Mouse (Mus musculus): ENCODE measurements around the gene Bag2.
A peak's percentile ranks its signal among the peaks of the same experiment; 100 is the strongest.

Bag2 gene

DNA sequence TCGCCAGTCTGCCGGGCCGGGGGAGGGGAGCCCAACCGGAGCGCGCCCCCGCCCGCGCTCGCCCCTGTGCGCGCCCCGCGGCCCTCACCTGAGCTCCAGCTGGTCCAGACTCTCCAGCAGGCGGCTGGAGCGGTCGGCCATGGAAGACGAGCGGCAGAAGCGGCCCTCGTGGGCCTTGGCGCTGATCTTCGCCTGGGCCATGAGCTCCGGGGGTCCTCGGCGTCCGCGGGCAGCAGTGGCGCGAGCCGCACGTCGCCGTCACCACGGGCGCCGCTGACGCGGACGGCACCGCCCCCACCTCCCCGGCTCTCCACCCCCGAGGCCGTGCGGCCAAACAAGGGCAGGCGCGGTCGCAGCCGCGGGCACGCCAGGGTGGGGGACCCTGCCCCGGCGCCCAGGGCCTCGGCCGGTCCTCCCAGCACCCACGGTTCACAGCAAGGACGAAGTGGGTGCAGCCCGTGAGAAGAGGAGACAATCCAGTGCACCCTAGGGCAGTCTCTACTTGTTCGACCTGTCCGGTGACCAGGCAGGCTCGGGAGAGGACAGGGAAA is at the start of gene Bag2:
Gene Bag2, minus strand, starts transcription at position 305 of the 551 bp plus-strand sequence.
- peak; percentile 76 for DNase-seq (ENCODE audit: inconsistent ontology term)

DNA sequence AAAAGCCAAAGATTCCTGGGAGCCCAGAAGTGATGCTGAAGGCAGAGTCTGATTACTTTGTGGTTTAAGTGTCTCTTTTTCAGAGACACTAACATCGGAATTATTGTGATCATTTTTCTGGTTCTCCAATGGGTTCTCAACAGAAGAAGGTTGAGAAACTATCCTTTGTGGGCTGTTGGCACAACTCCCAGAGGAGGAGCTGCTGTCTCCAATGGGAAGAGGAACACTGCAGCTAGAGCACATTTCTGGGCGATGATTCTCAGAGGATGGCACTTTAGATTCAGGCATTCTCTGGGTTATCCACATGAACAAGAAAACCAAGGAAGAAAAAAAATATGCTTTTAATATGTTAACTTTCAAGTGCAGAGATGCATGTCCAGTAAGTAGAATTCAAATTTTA is 45.7 kb upstream of the Bag2 start:
- no peak for DNase-seq (ENCODE audit: inconsistent ontology term)

DNA sequence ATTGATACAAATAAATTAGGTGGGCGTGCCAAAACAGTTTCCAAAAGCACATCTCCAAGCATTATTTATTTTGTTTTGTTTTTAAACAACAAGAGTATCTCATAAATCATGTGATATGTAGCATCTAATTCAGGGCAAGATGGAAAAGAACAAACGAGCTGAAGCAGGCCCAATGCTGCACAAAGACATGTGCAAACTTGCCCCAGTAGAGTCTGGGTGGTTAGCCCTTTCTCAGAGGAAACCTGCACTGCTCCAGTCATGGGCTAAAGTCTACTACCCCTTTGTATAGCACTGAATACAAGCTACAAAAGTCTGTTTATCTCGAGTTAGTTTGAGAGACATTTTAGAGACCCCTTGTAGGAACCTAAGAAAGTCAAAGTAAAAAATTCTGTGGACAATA is 42.0 kb upstream of the Bag2 start:
- DNase-seq (ENCODE audit: inconsistent ontology term) = no peak

DNA sequence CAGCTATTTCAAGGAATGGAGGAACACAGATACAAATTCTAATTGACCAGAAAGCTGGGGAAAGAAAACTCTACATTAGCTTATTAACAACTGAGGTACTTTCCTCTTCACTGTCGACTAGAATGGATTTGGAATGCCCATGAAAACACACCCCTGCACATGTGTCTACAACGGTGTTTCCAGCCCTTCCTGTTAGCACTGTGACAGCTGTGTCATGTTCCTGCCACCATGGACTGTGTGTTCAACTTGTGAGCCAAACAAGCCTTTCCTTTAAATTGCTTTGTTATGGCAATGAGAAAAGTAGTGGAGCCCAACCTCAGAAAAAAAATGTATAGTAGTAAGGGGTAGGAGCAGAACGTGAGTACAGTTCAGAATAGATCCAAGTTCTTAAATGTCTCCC is 30.9 kb upstream of the Bag2 start:
- no peak for DNase-seq (ENCODE audit: inconsistent ontology term)

DNA sequence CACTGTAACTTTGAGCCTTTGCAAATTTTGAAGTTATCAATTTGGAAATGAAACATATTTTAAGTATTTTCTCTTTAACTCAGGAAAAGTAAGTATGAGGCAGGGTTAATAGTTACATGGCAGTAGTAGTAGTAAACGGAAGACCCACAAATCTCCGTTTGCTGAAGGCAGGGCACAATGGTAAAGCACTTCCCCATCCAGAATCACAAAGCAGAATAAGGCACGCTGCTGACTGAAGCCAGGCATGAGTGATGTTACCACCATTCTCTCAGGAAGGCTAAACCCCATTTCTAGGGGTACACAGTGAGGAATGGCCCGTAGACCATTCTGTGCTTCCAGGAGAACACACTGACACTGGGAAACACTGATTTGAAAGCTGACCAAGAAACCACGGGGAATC is 30.5 kb upstream of the Bag2 start:
- DNase-seq (ENCODE audit: inconsistent ontology term) = no peak

DNA sequence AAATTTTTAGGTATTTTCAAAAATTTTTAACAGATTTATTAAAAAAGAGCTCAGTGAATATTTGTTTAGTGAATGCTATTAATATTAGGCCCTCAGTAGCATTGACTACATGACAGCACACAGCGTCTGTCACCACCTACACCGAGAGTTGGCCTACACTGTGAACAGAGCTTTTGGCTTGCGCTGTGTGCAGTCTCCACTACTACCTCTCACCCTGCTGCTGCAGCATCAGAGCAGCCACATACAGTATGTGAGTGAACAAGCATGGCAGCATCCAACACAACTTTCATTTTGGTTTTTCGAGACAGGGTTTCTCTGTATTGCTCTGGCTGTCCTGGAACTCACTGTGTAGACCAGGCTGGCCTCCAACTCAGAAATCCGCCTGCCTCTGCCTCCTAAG is 27.0 kb upstream of the Bag2 start:
- DNase-seq (ENCODE audit: inconsistent ontology term) = no peak

DNA sequence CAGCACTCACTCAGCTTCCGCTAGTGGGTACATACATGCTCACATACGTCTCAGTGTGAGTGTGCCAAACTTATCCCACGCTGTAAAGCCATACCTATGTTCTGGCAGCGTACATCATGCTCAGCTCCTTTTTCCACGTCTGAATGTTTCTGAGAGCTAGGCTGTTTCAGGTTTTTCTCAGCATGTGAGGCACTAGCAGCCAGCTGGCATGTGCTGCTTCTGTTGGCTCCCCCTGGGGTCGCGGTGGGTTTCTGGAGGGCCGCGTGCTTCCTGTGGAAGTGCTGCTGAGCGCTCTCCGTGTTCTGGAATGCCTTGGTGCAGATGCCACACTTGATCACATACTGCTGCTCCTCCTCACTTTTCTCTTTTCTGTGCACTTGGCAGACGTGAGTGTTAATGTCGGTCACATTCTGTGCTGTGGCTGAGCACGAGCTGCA is 18.6 kb upstream of the Bag2 start:
- no peak for DNase-seq (ENCODE audit: inconsistent ontology term)

DNA sequence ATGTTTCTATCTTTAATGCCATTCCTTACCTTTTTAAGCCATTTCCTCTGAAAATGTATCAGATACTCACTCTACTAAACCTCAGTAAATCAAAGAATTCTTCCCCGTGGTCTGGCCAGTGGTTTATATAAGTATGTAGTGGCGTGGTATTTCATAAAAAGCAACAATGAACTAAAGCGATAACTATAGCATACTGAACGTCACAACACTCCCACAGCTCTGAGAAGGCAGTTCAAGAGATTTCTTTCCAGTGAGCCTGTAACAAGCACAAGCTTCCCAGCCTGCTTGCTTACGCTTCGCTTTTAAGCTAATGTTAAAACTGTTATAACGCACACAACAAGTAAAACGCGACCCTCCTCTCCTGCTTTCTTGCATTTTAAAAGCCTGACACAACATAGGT is 14.5 kb upstream of the Bag2 start:
- DNase-seq (ENCODE audit: inconsistent ontology term) = no peak

DNA sequence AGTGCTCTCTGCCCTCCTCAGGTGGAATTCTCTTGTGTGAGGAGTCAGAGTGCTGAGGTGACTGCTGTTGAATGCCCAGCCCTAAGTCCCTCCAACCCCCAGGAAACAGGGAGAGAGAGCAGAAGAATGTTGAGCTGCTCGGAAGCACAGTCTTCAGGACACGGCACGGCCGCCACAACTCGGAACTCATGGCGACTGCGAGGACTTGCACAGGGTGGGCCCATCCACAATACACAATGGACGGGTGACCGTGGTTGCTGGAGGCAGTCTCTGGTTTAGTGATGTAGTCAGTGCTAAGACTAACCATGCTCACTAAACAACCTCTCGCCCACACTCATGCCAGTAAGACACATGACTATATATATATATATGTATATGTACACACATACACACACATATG is 14.0 kb upstream of the Bag2 start:
- DNase-seq (ENCODE audit: inconsistent ontology term) = no peak

DNA sequence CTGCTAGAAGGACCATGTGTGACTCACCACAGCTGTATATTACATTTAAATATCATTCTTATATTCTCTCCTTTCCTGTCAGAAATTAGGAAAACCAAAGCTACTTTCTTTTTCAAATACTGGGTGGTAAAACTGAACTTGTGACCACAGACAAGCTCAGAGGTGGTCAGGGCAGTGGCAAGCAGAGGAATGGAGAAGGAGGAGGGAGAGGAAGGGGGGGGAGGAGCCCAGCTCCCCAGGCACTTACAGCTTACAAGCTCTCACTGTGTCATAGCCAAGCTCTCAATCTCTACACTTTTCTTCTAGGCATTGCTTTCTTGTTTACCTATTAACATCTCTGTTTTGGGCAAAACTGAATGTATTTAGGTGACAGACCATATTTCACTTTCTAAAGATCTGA is 11.2 kb upstream of the Bag2 start:
- no peak for DNase-seq (ENCODE audit: inconsistent ontology term)

DNA sequence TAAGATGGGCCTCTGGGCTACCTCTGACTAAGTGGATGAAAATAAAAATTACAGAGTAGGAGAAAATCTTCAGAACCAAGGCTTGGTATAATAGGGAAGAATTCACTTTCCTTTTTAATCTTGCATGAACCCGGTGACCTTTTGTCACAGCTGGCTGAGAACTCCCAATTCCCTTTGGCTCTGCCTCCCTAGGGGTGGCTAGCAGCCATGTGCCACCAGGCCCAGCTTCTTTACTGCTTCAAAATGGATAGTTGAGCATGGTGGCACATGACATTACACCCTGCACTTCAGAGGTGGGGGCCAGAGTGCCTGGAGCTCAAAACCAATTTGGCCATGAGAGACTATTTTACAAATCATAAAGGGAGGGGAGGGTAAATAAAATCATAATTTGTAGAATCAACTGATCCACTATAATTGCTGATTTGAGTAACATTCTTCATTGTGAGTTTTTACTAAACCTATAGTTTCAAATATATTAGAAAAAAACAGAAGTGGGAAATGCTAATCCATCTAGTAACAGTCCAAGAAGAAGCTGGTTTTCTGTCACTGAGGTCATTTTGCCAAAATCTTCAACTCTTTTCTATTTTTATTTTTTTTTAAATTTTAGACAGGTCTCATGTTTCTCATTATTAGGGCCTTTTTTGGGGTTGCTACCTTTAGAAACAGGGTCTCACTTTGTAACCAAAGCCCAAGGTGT is 10.6 kb upstream of the Bag2 start:
- no peak for DNase-seq (ENCODE audit: inconsistent ontology term)

DNA sequence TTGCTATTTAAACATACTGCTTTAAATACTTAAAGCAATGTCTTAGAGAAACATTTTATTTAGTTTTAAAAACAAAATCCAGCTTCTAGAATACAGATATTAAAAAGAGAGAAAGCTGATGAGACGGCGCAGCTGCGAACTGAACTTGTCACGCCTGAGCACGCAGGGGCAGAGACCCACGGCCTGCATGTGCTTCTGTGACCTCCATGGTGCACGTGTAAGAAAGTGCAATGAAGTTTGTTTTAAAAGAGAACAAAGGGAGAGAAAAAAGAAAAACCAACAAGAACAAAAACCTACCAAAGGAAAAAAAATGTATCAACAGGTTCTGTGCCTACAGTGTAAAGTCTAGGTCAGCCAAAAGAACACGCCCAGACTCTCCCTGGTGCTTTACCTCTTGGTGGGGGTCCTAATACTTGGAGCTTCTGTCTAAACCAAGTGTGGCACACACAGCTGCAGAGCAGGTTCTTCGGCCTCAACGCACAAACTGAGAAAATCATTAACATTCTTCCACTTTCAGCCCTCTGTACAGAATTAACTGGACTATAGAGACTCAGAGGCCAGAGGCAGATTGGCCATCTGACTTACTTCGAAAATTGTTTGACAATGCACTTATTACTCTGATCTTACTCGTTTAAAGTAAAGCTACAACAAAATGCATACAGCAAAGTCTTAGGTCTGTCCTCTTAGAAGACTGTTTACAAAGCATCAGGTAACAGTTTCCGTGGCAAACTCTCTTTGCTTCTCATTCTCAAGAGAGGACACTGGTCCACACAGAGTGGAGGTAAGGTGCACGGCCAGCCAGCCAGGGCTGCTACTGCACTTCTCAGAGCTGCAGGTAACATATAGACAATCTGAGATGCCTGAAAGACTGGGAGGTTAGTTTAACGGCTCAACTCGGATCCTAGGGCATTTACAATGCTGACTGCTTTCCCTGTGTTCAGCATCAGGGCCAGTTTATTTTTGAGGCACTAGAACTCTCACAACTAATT is 9.2 kb upstream of the Bag2 start:
- DNase-seq (ENCODE audit: inconsistent ontology term) = no peak

DNA sequence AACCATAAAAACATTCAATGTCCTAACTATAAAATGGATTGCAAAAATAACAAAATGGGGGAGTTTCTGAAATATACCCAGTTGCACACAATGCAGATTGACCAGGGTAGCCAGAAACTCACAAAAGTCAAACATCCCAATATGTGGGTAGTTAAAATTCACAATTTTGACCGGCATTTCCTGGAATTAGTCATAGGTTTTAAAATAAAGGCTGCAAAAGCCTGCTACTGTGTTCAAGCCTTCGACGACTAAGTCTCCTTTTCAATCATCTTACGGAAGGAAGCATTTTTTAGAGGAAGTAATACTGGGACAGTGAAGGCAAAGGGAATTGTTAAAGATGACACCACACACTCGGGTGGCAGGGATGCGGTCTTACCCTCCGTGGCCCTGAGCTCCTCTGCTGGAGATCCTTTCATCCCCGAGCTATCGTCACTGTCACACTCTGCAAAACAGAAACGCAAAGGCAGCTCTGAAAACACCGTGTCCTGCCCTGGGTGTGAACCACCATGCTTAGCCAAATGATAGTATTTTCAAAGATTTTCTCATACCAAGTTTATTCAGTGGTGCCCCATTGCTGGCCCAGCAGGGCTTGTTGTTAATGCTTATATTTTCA is 8.0 kb upstream of the Bag2 start:
- DNase-seq (ENCODE audit: inconsistent ontology term) = no peak

DNA sequence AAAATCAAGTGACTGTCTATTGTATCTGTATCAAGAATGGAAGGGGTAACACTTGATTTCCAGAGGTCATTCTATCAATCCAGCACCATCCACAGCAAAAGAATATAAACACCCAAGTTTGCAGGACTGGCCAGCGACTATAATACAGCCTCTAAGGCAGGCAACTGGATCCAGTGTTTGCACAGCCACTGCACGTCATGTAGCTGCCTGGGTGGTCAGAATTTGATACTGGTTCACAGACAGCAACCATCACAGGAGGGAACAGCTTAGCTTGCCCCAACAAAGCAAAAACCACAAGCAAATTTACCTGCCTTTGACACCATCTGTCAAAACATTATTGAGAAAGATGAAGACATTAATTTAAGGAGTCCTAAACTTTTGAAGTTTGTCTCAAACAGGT is 6.2 kb upstream of the Bag2 start:
- no peak for DNase-seq (ENCODE audit: inconsistent ontology term)

DNA sequence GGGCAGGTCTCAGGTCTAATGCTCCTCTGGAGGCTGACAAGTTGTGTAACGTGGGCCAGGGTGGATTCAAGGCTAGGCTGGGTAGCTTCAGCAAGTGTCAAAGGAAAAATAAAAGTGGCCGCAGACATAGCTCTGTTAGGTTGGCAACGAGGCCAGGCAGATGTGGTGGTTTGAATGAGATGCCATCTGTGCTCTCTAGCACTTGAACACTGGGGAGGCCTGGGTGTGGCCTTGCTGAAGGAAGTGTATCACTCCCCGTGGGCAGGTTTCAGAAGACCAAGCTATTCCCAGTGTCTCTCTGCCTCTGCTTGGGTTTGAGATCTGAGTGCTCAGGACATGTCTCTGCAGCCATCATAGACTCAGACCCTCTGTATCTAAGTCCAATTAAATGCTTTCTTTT is 893 bp upstream of the Bag2 start:
- no peak for DNase-seq (ENCODE audit: inconsistent ontology term)

DNA sequence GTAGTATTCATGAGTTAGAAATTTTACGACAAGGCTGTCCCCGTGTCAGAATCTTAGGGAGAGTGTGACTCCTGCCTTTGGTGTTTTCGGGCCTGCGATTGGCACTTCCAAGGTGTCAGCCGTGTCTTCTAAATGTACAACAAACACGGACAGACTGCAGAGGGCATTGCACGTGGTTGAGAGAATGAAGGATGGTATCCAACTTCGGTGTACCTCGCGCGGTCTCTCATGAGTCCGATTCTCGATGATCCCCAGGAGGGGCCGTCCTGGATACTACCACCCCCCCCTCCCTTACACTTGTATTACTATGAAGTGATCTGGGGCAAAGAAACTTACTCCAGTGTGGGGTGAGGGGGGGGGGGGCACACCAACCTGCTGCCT is 572 bp downstream of the Bag2 start:
- DNase-seq (ENCODE audit: inconsistent ontology term) = peak; percentile 29

DNA sequence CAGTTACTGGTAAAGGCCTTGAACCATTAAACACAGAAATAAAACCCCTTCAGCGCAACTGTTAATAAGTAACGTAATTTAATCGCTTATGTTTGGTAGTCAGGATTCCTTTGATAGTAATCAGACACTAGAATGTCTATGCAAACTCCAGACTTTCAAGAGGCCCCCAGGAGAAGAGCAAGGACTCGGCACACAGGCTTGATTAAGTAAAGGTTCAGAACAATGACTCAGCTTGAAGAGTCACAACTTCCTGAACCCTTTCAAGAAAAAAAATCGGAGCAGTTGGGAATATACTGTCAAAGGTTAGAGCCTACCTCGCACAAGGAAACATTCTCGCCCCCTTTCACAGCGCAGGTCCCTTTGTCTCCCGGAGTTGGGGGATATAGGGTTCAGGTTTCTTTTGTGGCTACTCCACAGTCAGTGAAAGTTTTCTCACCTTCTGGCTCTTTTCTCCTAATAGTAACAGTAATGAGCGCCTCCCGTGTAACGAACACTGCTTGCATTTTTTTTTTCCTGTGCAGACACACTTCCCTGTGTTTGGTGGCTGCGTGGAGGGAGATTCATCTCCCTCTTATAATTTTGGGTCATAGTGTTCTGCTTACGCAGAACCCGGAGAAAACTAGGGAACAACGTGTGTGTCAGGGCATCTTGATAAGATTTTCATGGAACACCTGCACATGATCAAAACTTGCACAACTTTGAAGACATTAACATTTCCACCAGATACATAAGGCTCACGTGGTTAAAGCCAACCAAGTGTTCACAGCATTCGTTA is 1.1 kb downstream of the Bag2 start:
- DNase-seq (ENCODE audit: inconsistent ontology term) = no peak

DNA sequence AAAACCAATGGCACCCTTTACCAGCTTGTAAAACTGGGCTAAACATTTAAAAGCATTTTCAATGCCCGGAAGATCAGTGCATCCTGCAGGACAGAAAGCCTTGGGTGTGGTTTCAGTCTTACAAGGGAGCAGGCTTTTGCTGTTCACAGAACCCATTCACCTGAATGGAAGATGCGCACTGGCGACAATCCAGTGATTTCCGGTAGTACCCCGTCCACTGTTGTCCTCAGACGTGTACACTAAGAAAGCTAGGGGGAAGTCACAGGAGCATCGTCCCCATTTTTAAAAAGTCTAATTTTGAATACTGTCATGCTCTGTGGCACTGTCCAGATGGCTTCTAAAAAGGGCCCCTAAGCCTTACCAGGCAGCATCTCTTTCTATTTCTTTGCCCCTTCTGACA is 1.8 kb downstream of the Bag2 start:
- DNase-seq (ENCODE audit: inconsistent ontology term) = no peak

DNA sequence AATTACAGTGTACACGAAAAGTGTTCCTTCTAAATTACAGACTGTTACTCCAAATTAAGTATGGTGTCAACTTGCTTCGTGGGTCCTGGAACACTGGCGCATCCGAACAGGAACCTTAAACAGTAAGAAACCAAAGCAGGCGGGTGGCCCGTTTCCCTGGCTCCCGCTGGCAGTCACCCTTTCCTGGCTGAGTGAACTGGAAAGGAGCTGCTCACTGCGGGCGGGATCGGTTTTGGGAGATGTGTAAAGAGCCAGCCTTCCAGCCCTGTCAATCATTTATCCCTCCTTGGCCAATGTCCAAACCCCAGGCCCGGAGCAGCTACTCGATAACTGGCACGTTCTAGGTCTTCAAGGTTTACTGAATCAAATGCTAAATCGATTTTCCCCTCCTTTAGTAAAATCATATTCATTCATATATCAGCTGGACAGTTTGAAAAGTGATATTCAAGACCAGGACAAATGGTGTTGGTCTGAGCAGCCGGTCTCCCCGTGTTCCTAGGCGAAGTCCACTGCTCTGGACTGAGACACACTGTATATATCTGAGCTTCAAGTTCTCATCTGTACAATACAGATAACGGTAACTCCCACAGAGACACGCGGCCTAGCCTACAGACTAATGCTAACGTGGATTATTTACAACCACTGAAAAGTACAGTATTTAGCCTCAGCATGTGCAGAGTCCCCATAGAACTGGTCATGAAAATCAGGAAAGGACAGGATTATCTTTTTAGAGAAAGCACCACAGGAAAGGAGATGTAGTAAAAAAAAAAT is 2.4 kb downstream of the Bag2 start:
- no peak for DNase-seq (ENCODE audit: inconsistent ontology term)

DNA sequence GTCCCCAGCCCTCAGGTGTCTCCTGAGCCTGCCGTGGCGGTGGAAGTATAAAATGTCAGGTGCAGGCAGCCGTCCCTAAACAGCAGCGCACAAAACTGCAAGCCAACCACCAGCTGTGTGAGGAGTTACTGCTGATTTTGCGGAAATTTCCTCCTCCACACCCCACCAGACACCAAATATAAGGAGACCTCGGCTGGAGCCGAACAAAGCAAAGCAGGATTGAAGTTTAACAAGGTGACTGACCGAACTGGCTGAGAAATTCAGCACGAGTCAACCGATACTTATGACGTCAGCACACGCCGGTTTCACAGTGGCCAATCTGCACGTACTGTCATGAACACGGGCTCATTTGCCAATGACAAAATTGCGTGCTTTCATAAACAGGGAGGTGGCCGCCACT is 3.5 kb downstream of the Bag2 start:
- no peak for DNase-seq (ENCODE audit: inconsistent ontology term)

DNA sequence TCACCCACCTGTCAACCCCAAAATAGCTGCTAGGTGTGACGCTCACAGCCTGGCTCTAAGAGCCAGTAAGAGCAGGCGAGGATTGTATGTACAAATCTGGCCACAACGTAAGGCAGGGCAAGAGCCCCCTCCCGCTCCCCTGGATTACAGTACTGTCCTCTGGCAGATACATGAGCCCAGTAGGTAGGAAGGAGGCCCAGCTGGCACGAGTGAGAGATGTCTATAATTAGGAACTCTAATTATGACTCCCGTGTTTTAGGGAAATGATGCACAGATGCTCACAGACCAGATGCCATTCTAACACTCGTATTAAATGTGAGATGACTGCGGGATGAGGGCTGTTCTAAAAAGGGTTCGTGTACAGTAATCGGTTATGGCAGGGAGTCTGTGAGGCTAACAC is 6.3 kb downstream of the Bag2 start:
- no peak for DNase-seq (ENCODE audit: inconsistent ontology term)
